ENCODE assay signal across 25 mouse cellular contexts in the genomic region with DNA sequence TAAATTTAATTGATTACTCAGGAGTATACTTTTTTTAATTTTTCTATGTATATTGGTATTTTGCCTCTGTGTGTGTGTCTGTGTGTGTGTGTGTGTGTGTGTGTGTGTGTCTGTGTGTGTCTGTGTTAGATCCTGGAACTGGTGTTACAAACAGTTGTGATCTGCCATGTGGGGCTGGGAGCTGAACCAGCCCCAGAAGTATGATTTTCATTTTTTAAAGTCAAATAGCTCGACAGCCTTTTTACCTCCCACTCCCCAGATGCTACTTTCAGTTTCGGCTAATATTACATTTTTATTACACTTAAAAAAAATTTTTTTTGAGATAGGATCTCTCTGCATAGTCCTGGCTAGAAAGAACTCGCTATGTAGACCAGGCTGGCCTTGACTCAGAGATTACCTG. TPM values are rescaled to one million over a fixed set of nuclear protein-coding genes. Genes with fewer than 3 reads are reported as not detected.
"Had no signal": no experiment of that assay in that cellular context is flagged by ENCODE, and none has a peak within 500 bp of the region (broad histone marks: within the 10 kb centered on the region; RNA-seq: fewer than 3 reads in every experiment).

No protein-coding gene starts in this region.

- H3K36me3 ChIP-seq: intestine, embryonic 15.5 days; midbrain, embryonic 15.5 days; stomach, embryonic 15.5 days had no signal

- H3K4me2 ChIP-seq: intestine, embryonic 15.5 days; limb, embryonic 12.5 days; limb, embryonic 15.5 days; liver, embryonic 11.5 days; lung, embryonic 14.5 days; midbrain, embryonic 12.5 days; midbrain, embryonic 15.5 days; neural tube, embryonic 12.5 days; neural tube, embryonic 15.5 days; stomach, embryonic 15.5 days had no signal

- H3K9me3 ChIP-seq: intestine, embryonic 15.5 days; limb, embryonic 12.5 days; limb, embryonic 15.5 days; midbrain, embryonic 12.5 days; midbrain, embryonic 15.5 days; neural tube, embryonic 12.5 days; neural tube, embryonic 15.5 days; stomach, embryonic 15.5 days had no signal

- H3K4me1 ChIP-seq: intestine, embryonic 15.5 days; limb, embryonic 12.5 days; limb, embryonic 15.5 days; midbrain, embryonic 12.5 days; midbrain, embryonic 15.5 days; neural tube, embryonic 12.5 days; neural tube, embryonic 15.5 days; stomach, embryonic 15.5 days had no signal

- H3K4me3 ChIP-seq: intestine, embryonic 15.5 days; left cerebral cortex, adult 2 months; limb, embryonic 12.5 days; limb, embryonic 15.5 days; midbrain, embryonic 12.5 days; midbrain, embryonic 15.5 days; neural tube, embryonic 12.5 days; neural tube, embryonic 15.5 days; stomach, embryonic 15.5 days had no signal

- ATAC-seq: intestine, embryonic 15.5 days; liver, postnatal 0 days; lung, postnatal 0 days; midbrain, embryonic 15.5 days had no signal

- H3K9ac ChIP-seq: intestine, embryonic 15.5 days; limb, embryonic 12.5 days; limb, embryonic 15.5 days; liver, embryonic 14.5 days; liver, postnatal 0 days; lung, embryonic 14.5 days; midbrain, embryonic 12.5 days; midbrain, embryonic 15.5 days; neural tube, embryonic 12.5 days; neural tube, embryonic 15.5 days; stomach, embryonic 15.5 days had no signal

- H3K27me3 ChIP-seq: intestine, embryonic 15.5 days; limb, embryonic 12.5 days; limb, embryonic 15.5 days; midbrain, embryonic 12.5 days; midbrain, embryonic 15.5 days; neural tube, embryonic 12.5 days; neural tube, embryonic 15.5 days; stomach, embryonic 15.5 days had no signal

- H3K27ac ChIP-seq: intestine, embryonic 15.5 days; left cerebral cortex, adult 2 months; limb, embryonic 12.5 days; limb, embryonic 15.5 days; liver, embryonic 14.5 days; macrophage; midbrain, embryonic 12.5 days; midbrain, embryonic 15.5 days; neural tube, embryonic 12.5 days; neural tube, embryonic 15.5 days; stomach, embryonic 15.5 days had no signal

- DNase-seq: kidney, adult 11 months; kidney, adult 8-10 months; kidney, postnatal 14 days; kidney, postnatal 4 days; liver, postnatal 0 days; lung, embryonic 14.5 days; retina, postnatal 1 day; right cerebral cortex, postnatal 25 days; spleen, adult 18-20 months; thymus, adult 18-20 months; thymus, postnatal 36 days had no signal

RNA-seq across cellular contexts. Expression of a gene that starts 48.0 kb away (rescaled TPM):
- total RNA-seq: megakaryocyte, adult 5-6 weeks had no signal
